Mouse (Mus musculus): Measurements from ENCODE around the gene Gm10188. TPM values are rescaled to one million over a fixed set of nuclear protein-coding genes. Genes with fewer than 3 reads are reported as not detected.

The Gm10188 gene
- polyA plus RNA-seq, 1 experiment: not detected

- Histone ChIP-seq H3K27ac (ENCODE audit: insufficient read depth, low read length) (no peak overlapping the region), H3K4me3 (ENCODE audit: insufficient read depth, low read length) (no peak overlapping the region), H3K4me1 (ENCODE audit: control insufficient read depth, insufficient read depth, low read length) (peaks cover 4% of the 10 kb centered on the region)
- no peak for TF ChIP-seq CTCF (IDR thresholded peaks at IDR 0.05; ENCODE audit: extremely low read depth, insufficient read depth, low read length)
- TF ChIP-seq POLR2A (IDR thresholded peaks at IDR 0.05; ENCODE audit: extremely low read depth, insufficient read depth, low read length): no peak
Measured at GRCm38 (mm10) chr1:132264577-132264976, 35.0 kb upstream of the Gm10188 start.

GRCm38 (mm10) chr1:132263618-132264017 is 34.1 kb upstream of the Gm10188 start:
- H3K4me3 ChIP-seq (ENCODE audit: insufficient read depth, low read length): no peak overlapping the region
- TF ChIP-seq CTCF (IDR thresholded peaks at IDR 0.05; ENCODE audit: extremely low read depth, insufficient read depth, low read length) (no peak), POLR2A (IDR thresholded peaks at IDR 0.05; ENCODE audit: extremely low read depth, insufficient read depth, low read length) (no peak)

GRCm38 (mm10) chr1:132261058-132261457 is 31.5 kb upstream of the Gm10188 start:
- TF ChIP-seq CTCF (IDR thresholded peaks at IDR 0.05; ENCODE audit: extremely low read depth, insufficient read depth, low read length): no peak; the same call in 1 of the 2 replicates
- TF ChIP-seq POLR2A (IDR thresholded peaks at IDR 0.05; ENCODE audit: extremely low read depth, insufficient read depth, low read length): no peak
- Histone ChIP-seq H3K27ac (ENCODE audit: insufficient read depth, low read length) (no peak overlapping the region), H3K4me3 (ENCODE audit: insufficient read depth, low read length) (no peak overlapping the region), H3K4me1 (ENCODE audit: control insufficient read depth, insufficient read depth, low read length) (no peaks in the 10 kb centered on the region)

More at GRCm38 (mm10) chr1:132263618-132264017, 34.1 kb upstream of the Gm10188 start:
- peaks cover 4% of the 10 kb centered on the region for H3K4me1 ChIP-seq (ENCODE audit: control insufficient read depth, insufficient read depth, low read length)
- no peak overlapping the region for H3K27ac ChIP-seq (ENCODE audit: insufficient read depth, low read length)

GRCm38 (mm10) chr1:132260331-132260730 is 30.8 kb upstream of the Gm10188 start:
- H3K4me1 ChIP-seq (ENCODE audit: control insufficient read depth, insufficient read depth, low read length): no peaks in the 10 kb centered on the region
- no peak for TF ChIP-seq POLR2A (IDR thresholded peaks at IDR 0.05; ENCODE audit: extremely low read depth, insufficient read depth, low read length)
- H3K4me3 ChIP-seq (ENCODE audit: insufficient read depth, low read length): no peak overlapping the region

GRCm38 (mm10) chr1:132254467-132254866 is 24.9 kb upstream of the Gm10188 start:
- TF ChIP-seq POLR2A (IDR thresholded peaks at IDR 0.05; ENCODE audit: extremely low read depth, insufficient read depth, low read length) (no peak), CTCF (IDR thresholded peaks at IDR 0.05; ENCODE audit: extremely low read depth, insufficient read depth, low read length) (no peak)
- Histone ChIP-seq H3K4me1 (ENCODE audit: control insufficient read depth, insufficient read depth, low read length) (no peaks in the 10 kb centered on the region), H3K27ac (ENCODE audit: insufficient read depth, low read length) (no peak overlapping the region), H3K4me3 (ENCODE audit: insufficient read depth, low read length) (no peak overlapping the region)

More at GRCm38 (mm10) chr1:132260331-132260730, 30.8 kb upstream of the Gm10188 start:
- H3K27ac ChIP-seq (ENCODE audit: insufficient read depth, low read length): no peak overlapping the region

GRCm38 (mm10) chr1:132246641-132247040 is 17.1 kb upstream of the Gm10188 start:
- H3K4me1 ChIP-seq (ENCODE audit: control insufficient read depth, insufficient read depth, low read length): no peaks in the 10 kb centered on the region
- no peak for TF ChIP-seq POLR2A (IDR thresholded peaks at IDR 0.05; ENCODE audit: extremely low read depth, insufficient read depth, low read length)
- no peak for TF ChIP-seq CTCF (IDR thresholded peaks at IDR 0.05; ENCODE audit: extremely low read depth, insufficient read depth, low read length)

GRCm38 (mm10) chr1:132246137-132246536 is 16.6 kb upstream of the Gm10188 start:
- no peak overlapping the region for H3K4me3 ChIP-seq (ENCODE audit: insufficient read depth, low read length)
- TF ChIP-seq CTCF (IDR thresholded peaks at IDR 0.05; ENCODE audit: extremely low read depth, insufficient read depth, low read length): no peak
- no peak for TF ChIP-seq POLR2A (IDR thresholded peaks at IDR 0.05; ENCODE audit: extremely low read depth, insufficient read depth, low read length)

More at GRCm38 (mm10) chr1:132246641-132247040, 17.1 kb upstream of the Gm10188 start:
- no peak overlapping the region for H3K4me3 ChIP-seq (ENCODE audit: insufficient read depth, low read length)
- H3K27ac ChIP-seq (ENCODE audit: insufficient read depth, low read length): no peak overlapping the region

GRCm38 (mm10) chr1:132245010-132245409 is 15.4 kb upstream of the Gm10188 start:
- no peak overlapping the region for H3K4me3 ChIP-seq (ENCODE audit: insufficient read depth, low read length)
- TF ChIP-seq POLR2A (IDR thresholded peaks at IDR 0.05; ENCODE audit: extremely low read depth, insufficient read depth, low read length) (no peak), CTCF (IDR thresholded peaks at IDR 0.05; ENCODE audit: extremely low read depth, insufficient read depth, low read length) (no peak)

More at GRCm38 (mm10) chr1:132246137-132246536, 16.6 kb upstream of the Gm10188 start:
- no peaks in the 10 kb centered on the region for H3K4me1 ChIP-seq (ENCODE audit: control insufficient read depth, insufficient read depth, low read length)
- no peak overlapping the region for H3K27ac ChIP-seq (ENCODE audit: insufficient read depth, low read length)

GRCm38 (mm10) chr1:132237585-132238159 is 8.1 kb upstream of the Gm10188 start:
- H3K27ac ChIP-seq (ENCODE audit: insufficient read depth, low read length): no peak overlapping the region
- H3K4me1 ChIP-seq (ENCODE audit: control insufficient read depth, insufficient read depth, low read length): no peaks in the 10 kb centered on the region
- peak; percentile 92 for TF ChIP-seq CTCF (IDR thresholded peaks at IDR 0.05; ENCODE audit: extremely low read depth, insufficient read depth, low read length)
- no peak for TF ChIP-seq POLR2A (IDR thresholded peaks at IDR 0.05; ENCODE audit: extremely low read depth, insufficient read depth, low read length)
- no peak overlapping the region for H3K4me3 ChIP-seq (ENCODE audit: insufficient read depth, low read length)

More at GRCm38 (mm10) chr1:132245010-132245409, 15.4 kb upstream of the Gm10188 start:
- Histone ChIP-seq H3K4me1 (ENCODE audit: control insufficient read depth, insufficient read depth, low read length) (no peaks in the 10 kb centered on the region), H3K27ac (ENCODE audit: insufficient read depth, low read length) (no peak overlapping the region)

- H3K4me1 ChIP-seq (ENCODE audit: control insufficient read depth, insufficient read depth, low read length): no peaks in the 10 kb centered on the region
- no peak overlapping the region for H3K4me3 ChIP-seq (ENCODE audit: insufficient read depth, low read length)
- TF ChIP-seq POLR2A (IDR thresholded peaks at IDR 0.05; ENCODE audit: extremely low read depth, insufficient read depth, low read length) (no peak), CTCF (IDR thresholded peaks at IDR 0.05; ENCODE audit: extremely low read depth, insufficient read depth, low read length) (no peak)
- no peak overlapping the region for H3K27ac ChIP-seq (ENCODE audit: insufficient read depth, low read length)
Measured at GRCm38 (mm10) chr1:132234757-132235273, 5.2 kb upstream of the Gm10188 start.
